8 mouse cellular contexts compared by ENCODE assay signal in genomic region chr2:10825278-10826133, GRCm38 (mm10).
DNase-seq lines count a peak whose midpoint lies in the region; ATAC-seq and TF ChIP-seq lines count a peak whose summit lies in the region.

No protein-coding gene starts in this region.

- no peaks in the 10 kb centered on the region for H3K9me3 ChIP-seq in embryonic facial prominence, embryonic 12.5 days
- H3K9me3 ChIP-seq in heart, embryonic 13.5 days: no peaks in the 10 kb centered on the region
- no peaks in the 10 kb centered on the region for H3K9me3 ChIP-seq in kidney, postnatal 0 days (replicated peaks; ENCODE audit: low read length)
- H3K9me3 ChIP-seq in stomach, embryonic 15.5 days: no peaks in the 10 kb centered on the region

- no peaks in the 10 kb centered on the region for H3K79me2 ChIP-seq in liver, adult 2 months (ENCODE audit: control insufficient read depth, insufficient read depth, low read length)
- H3K79me2 ChIP-seq in myocyte (ENCODE audit: control insufficient read depth, insufficient read depth): no peaks in the 10 kb centered on the region

- no peak overlapping the region for H3ac ChIP-seq in myocyte (ENCODE audit: control insufficient read depth, insufficient read length)

- H3K27ac ChIP-seq in embryonic facial prominence, embryonic 12.5 days: no peak overlapping the region
- H3K27ac ChIP-seq in heart, embryonic 13.5 days (replicated peaks): no peak overlapping the region
- no peak overlapping the region for H3K27ac ChIP-seq in kidney, postnatal 0 days
- no peak overlapping the region for H3K27ac ChIP-seq in liver, adult 2 months (replicated peaks; ENCODE audit: insufficient read depth, low read depth, low read length)
- no peak overlapping the region for H3K27ac ChIP-seq in stomach, embryonic 15.5 days

- TF ChIP-seq CTCF in kidney, postnatal 0 days (IDR thresholded peaks at IDR 0.05; ENCODE audit: low read depth): peak; percentile 86
- TF ChIP-seq CTCF in liver, adult 2 months (IDR thresholded peaks at IDR 0.05; ENCODE audit: low read depth, low read length): peak; percentile 78

- no peak for TF ChIP-seq POLR2A in liver, adult 2 months (IDR thresholded peaks at IDR 0.05; ENCODE audit: extremely low read depth, insufficient read depth, low read length)
- no peak for TF ChIP-seq POLR2A in myocyte (IDR thresholded peaks at IDR 0.05; ENCODE audit: insufficient read length, low read depth)

- peak overlapping the region; percentile 38 for H3K4me3 ChIP-seq in embryonic facial prominence, embryonic 12.5 days
- peak overlapping the region; percentile 59 for H3K4me3 ChIP-seq in heart, embryonic 13.5 days
- peak overlapping the region; percentile 47 for H3K4me3 ChIP-seq in kidney, postnatal 0 days (replicated peaks; ENCODE audit: low read depth, low read length)
- H3K4me3 ChIP-seq in liver, adult 2 months (ENCODE audit: insufficient read depth, low read depth, low read length): no peak overlapping the region; the same call in 1 of the 2 replicates
- H3K4me3 ChIP-seq in myocyte: peak overlapping the region; percentile 9
- peak overlapping the region; percentile 51 for H3K4me3 ChIP-seq in stomach, embryonic 15.5 days (replicated peaks)

- peak overlapping the region; percentile 53 for H3K9ac ChIP-seq in embryonic facial prominence, embryonic 12.5 days
- H3K9ac ChIP-seq in heart, embryonic 13.5 days: peak overlapping the region; percentile 82
- peak overlapping the region; percentile 53 for H3K9ac ChIP-seq in kidney, postnatal 0 days (ENCODE audit: low read depth, low read length)
- H3K9ac ChIP-seq in liver, adult 2 months (ENCODE audit: low read depth, low read length): peak overlapping the region; percentile 14; the same call in 1 of the 2 replicates
- H3K9ac ChIP-seq in stomach, embryonic 15.5 days: peak overlapping the region; percentile 36; the same call in 1 of the 2 replicates

- no peaks in the 10 kb centered on the region for H3K36me3 ChIP-seq in embryonic facial prominence, embryonic 12.5 days
- no peaks in the 10 kb centered on the region for H3K36me3 ChIP-seq in heart, embryonic 13.5 days
- no peaks in the 10 kb centered on the region for H3K36me3 ChIP-seq in kidney, postnatal 0 days (ENCODE audit: insufficient read depth, low read length)
- no peaks in the 10 kb centered on the region for H3K36me3 ChIP-seq in liver, adult 2 months (ENCODE audit: control insufficient read depth, insufficient read depth, low read length)
- H3K36me3 ChIP-seq in myocyte (ENCODE audit: control insufficient read depth, insufficient read depth): no peaks in the 10 kb centered on the region
- H3K36me3 ChIP-seq in stomach, embryonic 15.5 days: no peaks in the 10 kb centered on the region

- WGBS in embryonic facial prominence, embryonic 12.5 days: 28% methylated on average over 29 of the region's 29 CpGs
- 30% methylated on average over 29 of the region's 29 CpGs for WGBS in heart, embryonic 13.5 days
- WGBS in kidney, postnatal 0 days: 28% methylated on average over 29 of the region's 29 CpGs
- 27% methylated on average over 29 of the region's 29 CpGs for WGBS in liver, adult 2 months
- 27% methylated on average over 29 of the region's 29 CpGs for WGBS in stomach, embryonic 15.5 days

- no peak for ATAC-seq in embryonic facial prominence, embryonic 12.5 days (ENCODE audit: insufficient number of reproducible peaks, insufficient read depth, low FRiP score, low TSS enrichment)
- no peak for ATAC-seq in heart, embryonic 13.5 days (ENCODE audit: extremely low read depth, insufficient number of reproducible peaks, low FRiP score, low TSS enrichment)
- ATAC-seq in kidney, postnatal 0 days (replicated peaks; ENCODE audit: low FRiP score, low read depth): 0 out of 2 replicates have a peak, but pooled peaks have one; percentile 40
- ATAC-seq in stomach, embryonic 15.5 days (ENCODE audit: insufficient read depth, low FRiP score, low read depth): peak; percentile 68

- peak; percentile 58 for DNase-seq in CD4-positive helper T cell, adult 2 months (ENCODE audit: low read depth, low spot score)
- DNase-seq in adrenal gland, postnatal 36 days: peak; percentile 45 to 69
- peak; percentile 91 for DNase-seq in kidney, postnatal 0 days (ENCODE audit: low spot score)
- peak; percentile 72 for DNase-seq in liver, adult 2 months (ENCODE audit: extremely low read depth, low read depth, low spot score)

- H3K4me2 ChIP-seq in embryonic facial prominence, embryonic 12.5 days (replicated peaks): peak overlapping the region; percentile 50
- H3K4me2 ChIP-seq in heart, embryonic 13.5 days: peak overlapping the region; percentile 69
- peak overlapping the region; percentile 71 for H3K4me2 ChIP-seq in kidney, postnatal 0 days (ENCODE audit: low read length)
- H3K4me2 ChIP-seq in myocyte (ENCODE audit: low read depth): peak overlapping the region; percentile 65
- peak overlapping the region; percentile 62 for H3K4me2 ChIP-seq in stomach, embryonic 15.5 days

- no peaks in the 10 kb centered on the region for H3K27me3 ChIP-seq in embryonic facial prominence, embryonic 12.5 days
- H3K27me3 ChIP-seq in heart, embryonic 13.5 days (replicated peaks): no peaks in the 10 kb centered on the region; the same call in 1 of the 2 replicates
- H3K27me3 ChIP-seq in kidney, postnatal 0 days (ENCODE audit: insufficient read depth, low read length): no peaks in the 10 kb centered on the region
- H3K27me3 ChIP-seq in liver, adult 2 months (ENCODE audit: control insufficient read depth, insufficient read depth, low read length): no peaks in the 10 kb centered on the region
- no peaks in the 10 kb centered on the region for H3K27me3 ChIP-seq in myocyte (ENCODE audit: control insufficient read depth, insufficient read depth, insufficient read length)
- no peaks in the 10 kb centered on the region for H3K27me3 ChIP-seq in stomach, embryonic 15.5 days (replicated peaks)

- H3K4me1 ChIP-seq in embryonic facial prominence, embryonic 12.5 days: no peaks in the 10 kb centered on the region
- no peaks in the 10 kb centered on the region for H3K4me1 ChIP-seq in heart, embryonic 13.5 days
- H3K4me1 ChIP-seq in kidney, postnatal 0 days (replicated peaks; ENCODE audit: insufficient read depth, low read length): no peaks in the 10 kb centered on the region
- peaks cover 5% of the 10 kb centered on the region; the same call in 1 of the 2 replicates for H3K4me1 ChIP-seq in liver, adult 2 months (ENCODE audit: control insufficient read depth, insufficient read depth, low read length)
- H3K4me1 ChIP-seq in stomach, embryonic 15.5 days: no peaks in the 10 kb centered on the region

TF ChIP-seq in myocyte, 11 proteins besides CTCF, POLR2A, EP300 and RAD21:
- TF ChIP-seq CEBPB (IDR thresholded peaks at IDR 0.05; ENCODE audit: insufficient read depth, poor library complexity, severe bottlenecking): no peak
- no peak for TF ChIP-seq SRF (IDR thresholded peaks at IDR 0.05; ENCODE audit: control insufficient read depth, insufficient read length, low read depth)
- no peak for TF ChIP-seq MYOD1 (IDR thresholded peaks at IDR 0.05; ENCODE audit: control insufficient read depth in 1 of 3, insufficient read length in 2 of 3, low read depth in 2 of 3)
- no peak for TF ChIP-seq USF1 (IDR thresholded peaks at IDR 0.05; ENCODE audit: low read depth)
- TF ChIP-seq TCF12 (IDR thresholded peaks at IDR 0.05; ENCODE audit: insufficient read depth, poor library complexity, severe bottlenecking): no peak
- no peak for TF ChIP-seq E2F4 (IDR thresholded peaks at IDR 0.05; ENCODE audit: insufficient read depth)
- TF ChIP-seq TCF3 (IDR thresholded peaks at IDR 0.05; ENCODE audit: insufficient read length, low read depth): no peak
- TF ChIP-seq MYOG (IDR thresholded peaks at IDR 0.05; ENCODE audit: control insufficient read depth in 1 of 3, insufficient read depth in 1 of 3, insufficient read length in 2 of 3, low read depth in 2 of 3): no peak
- TF ChIP-seq POLR2AphosphoS2 (IDR thresholded peaks at IDR 0.05; ENCODE audit: insufficient read length, low read depth): no peak
- TF ChIP-seq MAX (IDR thresholded peaks at IDR 0.05; ENCODE audit: low read depth): no peak
- no peak for TF ChIP-seq REST (IDR thresholded peaks at IDR 0.05; ENCODE audit: insufficient read depth, insufficient read length)

Comparison
In these comparisons a context has a peak if more than half of its experiments do, and no peak if none do; other contexts are left out.
1. ATAC-seq: peak in kidney, postnatal 0 days (single experiment) and stomach, embryonic 15.5 days (single experiment); none in embryonic facial prominence, embryonic 12.5 days (single experiment) and heart, embryonic 13.5 days (single experiment).
2. H3K9ac ChIP-seq: peak in every context shown above with its lines; median percentile 82 in heart, embryonic 13.5 days; 53 in embryonic facial prominence, embryonic 12.5 days; 53 in kidney, postnatal 0 days; 36 in stomach, embryonic 15.5 days; 14 in liver, adult 2 months.
3. Peak in every context shown above with its lines, with median percentiles within 50 percentile points of each other: DNase-seq and H3K4me2 ChIP-seq.